Mouse (Mus musculus) C2C12 (cell line): ENCODE results near the gene Tle2.

Experiments used
- CEBPB ChIP-seq: IDR thresholded peaks from one replicate; pipeline ENCODE4 v1.6.1; 2011; ENCODE audit warnings: low read depth, mild to moderate bottlenecking, control low read depth, moderate library complexity
- CTCF ChIP-seq: IDR thresholded peaks from one replicate; pipeline ENCODE4 v1.5.1; 2011; ENCODE audit not compliant: control insufficient read depth, insufficient read depth, insufficient read length
- FOSL1 ChIP-seq: IDR thresholded peaks from one replicate; pipeline ENCODE4 v1.8.0; 2011; ENCODE audit warnings: mild to moderate bottlenecking, low read length; ENCODE audit not compliant: poor library complexity, insufficient read depth, severe bottlenecking
- MAX ChIP-seq: IDR thresholded peaks from one replicate; pipeline ENCODE4 v1.6.1; 2011; ENCODE audit warnings: mild to moderate bottlenecking, control low read depth
- MYOD1 ChIP-seq: IDR thresholded peaks from one replicate; pipeline ENCODE4 v1.6.1; 2011; ENCODE audit warnings: low read depth; ENCODE audit not compliant: control insufficient read depth, insufficient read length
- USF1 ChIP-seq: IDR thresholded peaks from one replicate; pipeline ENCODE4 v1.6.1; 2011; ENCODE audit warnings: low read depth, mild to moderate bottlenecking, control low read depth, moderate library complexity

DNA sequence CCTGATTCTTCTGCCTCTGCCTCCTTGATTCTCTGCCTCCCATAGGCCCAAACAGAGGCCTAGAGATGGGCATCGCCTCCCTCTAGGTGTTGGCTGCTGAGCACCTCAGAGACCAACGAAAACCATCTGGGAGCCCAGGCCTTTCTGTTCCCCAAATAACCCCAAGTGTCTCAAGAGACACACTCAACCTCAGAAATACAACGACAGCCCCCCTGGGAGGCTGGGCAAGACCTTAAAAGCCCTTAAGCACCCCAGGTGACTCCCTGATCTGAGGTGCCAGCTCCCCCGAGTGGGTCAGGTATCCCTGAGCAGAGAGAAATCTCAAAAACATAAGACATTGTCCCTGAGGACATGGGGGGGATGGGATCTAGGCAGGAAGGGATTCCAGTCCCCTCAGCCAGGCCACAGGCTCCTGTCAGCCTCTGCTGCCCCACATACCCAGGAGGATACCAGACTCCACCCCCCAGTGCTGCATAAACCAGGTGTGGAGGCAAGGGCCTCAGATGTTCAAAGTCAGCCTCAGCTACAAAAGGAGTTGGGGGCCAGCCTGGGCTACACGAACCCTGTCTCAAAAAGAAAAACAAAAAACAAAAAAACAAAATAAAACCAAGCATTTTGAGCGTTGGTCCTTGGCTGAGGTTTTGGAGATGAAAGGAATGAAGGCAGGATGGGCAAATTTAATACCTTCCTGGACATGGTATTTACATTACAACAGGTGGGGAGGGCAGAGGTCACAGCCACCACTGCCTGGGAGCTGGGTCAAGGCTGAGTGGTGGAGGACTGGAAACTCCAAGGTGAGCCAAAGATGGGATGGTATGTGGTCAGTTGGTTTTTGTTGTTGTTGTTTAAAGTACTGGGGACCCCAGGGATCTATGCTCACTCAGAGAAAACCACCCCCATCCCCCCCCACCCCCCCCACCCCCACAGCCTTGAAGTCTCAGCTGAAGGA, 20.3 kb upstream of the Tle2 start:
- no peak for TF ChIP-seq CTCF
- TF ChIP-seq USF1 = no peak
- no peak for TF ChIP-seq MYOD1
- TF ChIP-seq FOSL1 = no peak
- TF ChIP-seq MAX = no peak
- no peak for TF ChIP-seq CEBPB
